In the genomic region with DNA sequence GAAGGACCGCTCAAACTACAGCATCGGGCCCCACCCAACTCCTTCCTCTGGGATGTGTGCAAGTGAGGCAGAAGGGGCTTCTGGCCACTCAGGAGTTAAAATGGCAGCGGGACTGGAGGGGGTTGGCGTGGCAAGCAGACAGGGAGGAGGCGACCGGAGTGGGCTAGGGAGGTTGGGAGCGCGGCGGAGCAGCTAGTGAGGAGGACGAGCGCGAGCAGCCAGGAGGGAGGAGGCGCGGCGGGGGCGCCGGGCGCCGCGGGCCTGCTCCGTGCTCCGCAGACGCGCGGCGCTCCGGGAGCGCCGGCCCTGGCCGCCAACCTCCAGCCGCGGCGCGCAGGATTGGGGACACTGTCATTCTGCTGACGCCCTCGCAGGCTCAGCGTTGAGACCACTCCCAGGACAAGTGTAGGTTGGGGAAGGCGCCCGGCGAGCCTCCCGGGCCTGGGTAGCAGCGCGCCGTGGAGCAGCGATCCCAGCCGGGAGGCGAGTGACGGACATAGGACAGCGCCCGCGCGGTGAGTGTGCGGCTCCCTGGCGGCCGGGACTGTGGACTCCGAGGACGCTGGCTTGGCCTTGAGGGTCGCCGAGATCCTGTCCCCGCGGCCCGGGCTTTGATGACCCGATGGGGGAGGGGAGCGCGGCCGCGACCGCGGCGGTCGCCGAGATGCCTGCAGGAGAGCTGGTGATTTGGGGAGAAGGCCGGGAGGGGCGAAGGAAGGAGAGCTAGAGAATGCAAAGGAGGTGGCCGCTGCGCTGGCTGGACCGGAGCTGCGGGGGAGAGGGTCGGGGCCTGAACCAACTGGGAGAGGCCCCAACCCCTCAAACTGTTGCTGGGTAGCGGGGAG, we compare ENCODE assay signal across 8 mouse cellular contexts. TPM values are rescaled to one million over a fixed set of nuclear protein-coding genes. Genes with fewer than 3 reads are reported as not detected.
DNase-seq lines count a peak whose midpoint lies in the region; ATAC-seq lines count a peak whose summit lies in the region.

A gene (plus strand): TSS at position 113 of the 845 bp plus-strand sequence.

- ATAC-seq in forebrain, embryonic 12.5 days (ENCODE audit: low FRiP score): peak; percentile 87
- no peak for ATAC-seq in monocyte, adult 5-6 weeks (replicated peaks; ENCODE audit: insufficient number of reproducible peaks, low FRiP score, low TSS enrichment, poor library complexity, severe bottlenecking)

- H3K36me3 ChIP-seq in forebrain, embryonic 12.5 days (replicated peaks): no peaks in the 10 kb centered on the region

- H3K9me3 ChIP-seq in forebrain, embryonic 12.5 days: no peaks in the 10 kb centered on the region

- H3K4me1 ChIP-seq in brown adipose tissue, adult 24 weeks (ENCODE audit: control insufficient read depth, insufficient read depth, insufficient read length, low read length): no peaks in the 10 kb centered on the region
- peaks cover 34% of the 10 kb centered on the region for H3K4me1 ChIP-seq in forebrain, embryonic 12.5 days

- peaks cover 62% of the 10 kb centered on the region for H3K27me3 ChIP-seq in forebrain, embryonic 12.5 days

- no peak within 1 kb of the TSS for H3K27ac ChIP-seq in brown adipose tissue, adult 24 weeks (replicated peaks; ENCODE audit: low read depth, low read length)
- peak within 1 kb of the TSS; percentile 81 for H3K27ac ChIP-seq in forebrain, embryonic 12.5 days

- H3K4me2 ChIP-seq in forebrain, embryonic 12.5 days: peak within 1 kb of the TSS; percentile 83

- peak; percentile 62 for DNase-seq in R1 (ENCODE audit: low read depth, low spot score)
- DNase-seq in heart, postnatal 14 days: peak; percentile 48 to 61
- DNase-seq in layer of hippocampus, postnatal 36 days: peak; percentile 79 to 84
- DNase-seq in lung, postnatal 4 days: peak; percentile 19 to 38
- DNase-seq in right cerebral cortex, postnatal 36 days (ENCODE audit: low spot score in 2 of 2): peak; percentile 62 to 67

- peak within 1 kb of the TSS; percentile 60 for H3K4me3 ChIP-seq in brown adipose tissue, adult 24 weeks (ENCODE audit: insufficient read depth, low read depth, low read length)
- H3K4me3 ChIP-seq in forebrain, embryonic 12.5 days (replicated peaks): peak within 1 kb of the TSS; percentile 59

- H3K9ac ChIP-seq in forebrain, embryonic 12.5 days: peak within 1 kb of the TSS; percentile 79

- WGBS in forebrain, embryonic 12.5 days: under 1% methylated on average over 79 of the region's 80 CpGs

- intact Hi-C loops in heart, postnatal 14 days (cut with DNase I): no loop called here

RNA-seq across cellular contexts. Expression of the gene that starts here (rescaled TPM):
- polyA plus RNA-seq in brown adipose tissue, adult 24 weeks (2012; ENCODE audit: insufficient read depth, insufficient read length, missing spikeins): 0.42 and 0.71 TPM in 2 replicates
- 17.9 and 19.8 TPM in 2 replicates for polyA plus RNA-seq in forebrain, embryonic 12.5 days (2016; fragmentation: Nextera tagmentation; extraction: Ambion mirVana)
- 1 to 10 TPM; 3.0 to 5.6 TPM for total RNA-seq in heart, postnatal 14 days (2021)
- total RNA-seq in layer of hippocampus, postnatal 36 days (2021): 100 to 1,000 TPM; 206 to 208 TPM
- not detected in 3 replicates for total RNA-seq in monocyte, adult 5-6 weeks (2017)

Comparison
In these comparisons a context has a peak if more than half of its experiments do, and no peak if none do; other contexts are left out.
1. RNA of the gene that starts here (total RNA-seq): 206 to 208 TPM in layer of hippocampus, postnatal 36 days; 3.0 to 5.6 TPM in heart, postnatal 14 days and not detected in monocyte, adult 5-6 weeks; every median in the first group is over 10 times any median in the second.
2. RNA of the gene that starts here (polyA plus RNA-seq): 17.9 to 19.8 TPM in forebrain, embryonic 12.5 days; 0.42 to 0.71 TPM in brown adipose tissue, adult 24 weeks; every median in the first group is over 10 times any median in the second.
3. DNase-seq: peak in every context shown above with its lines; median percentile 82 in layer of hippocampus, postnatal 36 days; 64 in right cerebral cortex, postnatal 36 days; 62 in R1; 54 in heart, postnatal 14 days; 28 in lung, postnatal 4 days.